Mouse (Mus musculus) erythroblast, embryonic 14.5 days (primary cell): ENCODE measurements around the gene Supt7l. TPM values are rescaled to one million over a fixed set of nuclear protein-coding genes. Genes with fewer than 3 reads are reported as not detected.

Source experiments
- H3K27me3 ChIP-seq: 2 replicates; pipeline ENCODE4 v1.6.1; 2012; ENCODE audit warnings: inconsistent platforms; ENCODE audit not compliant: control insufficient read depth
- H3K36me3 ChIP-seq: 2 replicates; pipeline ENCODE4 v1.6.1; 2012; ENCODE audit warnings: mild to moderate bottlenecking, inconsistent platforms; ENCODE audit not compliant: control insufficient read depth
- H3K4me1 ChIP-seq: 2 replicates; pipeline ENCODE4 v1.6.1; 2012; ENCODE audit warnings: inconsistent platforms; ENCODE audit not compliant: control insufficient read depth
- H3K4me3 ChIP-seq: replicated peaks from 2 replicates; pipeline ENCODE3; 2012; ENCODE audit warnings: moderate library complexity, mild to moderate bottlenecking, inconsistent platforms
- H3K9me3 ChIP-seq: 2 replicates; pipeline ENCODE4 v1.6.1; 2012; ENCODE audit warnings: low read length, inconsistent platforms, mixed read lengths; ENCODE audit not compliant: control insufficient read depth
- GATA1 ChIP-seq: IDR thresholded peaks from 2 replicates; pipeline ENCODE4 v1.6.1; 2012; ENCODE audit warnings: low read length, inconsistent platforms, mixed read lengths
- TAL1 ChIP-seq: IDR thresholded peaks from 3 replicates; pipeline ENCODE4 v1.6.1; 2012; ENCODE audit warnings: low read length, inconsistent platforms, mixed read lengths
- polyA plus RNA-seq: library from polyadenylated mRNA; stranded (reverse); fragments of >175 nt; gene quantifications from 2 replicates; pipeline ENCODE4 v1.2.3, GENCODE M21; 2012

Gene Supt7l
- polyA plus RNA-seq, 1 experiment = 0.54 TPM

DNA sequence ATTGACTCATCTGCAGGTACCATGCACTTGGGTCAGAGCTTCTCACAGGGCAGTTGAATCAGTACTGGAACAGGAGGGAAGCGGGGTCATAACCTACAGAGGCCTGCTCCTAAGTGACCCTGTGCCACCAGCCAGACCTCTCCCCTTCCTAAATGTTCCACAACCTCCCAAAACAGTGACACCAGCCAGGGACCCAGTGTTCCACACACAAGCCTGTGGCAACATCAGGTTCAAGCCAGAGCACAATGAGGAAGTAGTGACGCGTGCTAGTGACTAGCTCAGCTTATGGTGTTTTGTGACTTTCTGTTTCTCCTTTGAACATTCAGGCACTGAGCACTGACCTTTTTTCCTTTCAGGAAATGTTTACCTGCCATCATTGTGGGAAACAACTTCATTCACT, 59.8 kb downstream of the Supt7l start:
- H3K36me3 ChIP-seq = peaks cover 77% of the 10 kb centered on the region
- no peak overlapping the region for H3K4me3 ChIP-seq
- TF ChIP-seq TAL1 (no peak), GATA1 (no peak)

More for the DNA sequence above, 59.8 kb downstream of the Supt7l start:
- Histone ChIP-seq H3K27me3 (no peaks in the 10 kb centered on the region), H3K4me1 (peaks cover 3% of the 10 kb centered on the region), H3K9me3 (peaks cover 5% of the 10 kb centered on the region)

Other genes starting within 250 kb of the Supt7l start
- 0.30 and 0.43 TPM in 2 replicates for gene Ift172, start 236.7 kb downstream of the Supt7l start, polyA plus RNA-seq
- gene Fndc4, start 231.7 kb downstream of the Supt7l start, polyA plus RNA-seq = 0.17 TPM in 1 of 2 replicates, not detected in the other
- not detected in 2 replicates for gene Gckr, start 230.4 kb downstream of the Supt7l start, polyA plus RNA-seq
- gene Zfp512, start 75.4 kb downstream of the Supt7l start, polyA plus RNA-seq = 0.64 and 0.87 TPM in 2 replicates
- not detected in 2 replicates for gene 4930548H24Rik, start 42.1 kb downstream of the Supt7l start, polyA plus RNA-seq
- 0.31 and 0.81 TPM in 2 replicates for gene Gpn1, start 33.1 kb downstream of the Supt7l start, polyA plus RNA-seq
- gene Slc4a1ap, start 812 bp downstream of the Supt7l start, polyA plus RNA-seq = 0.77 and 1.6 TPM in 2 replicates
- gene Mrpl33, start 69.1 kb upstream of the Supt7l start, polyA plus RNA-seq = 0.67 and 0.78 TPM in 2 replicates
- 1.3 and 2.2 TPM in 2 replicates for gene Rbks, start 169.8 kb upstream of the Supt7l start, polyA plus RNA-seq
- 7.0 and 9.5 TPM in 2 replicates for gene Babam2, start 169.9 kb upstream of the Supt7l start, polyA plus RNA-seq